Mouse (Mus musculus): ENCODE data around the gene Schip1. TPM values are rescaled to one million over a fixed set of nuclear protein-coding genes. Genes with fewer than 3 reads are reported as not detected.

Gene Schip1
- polyA plus RNA-seq, 2 experiments, result 12.1 to 18.9 TPM

DNA sequence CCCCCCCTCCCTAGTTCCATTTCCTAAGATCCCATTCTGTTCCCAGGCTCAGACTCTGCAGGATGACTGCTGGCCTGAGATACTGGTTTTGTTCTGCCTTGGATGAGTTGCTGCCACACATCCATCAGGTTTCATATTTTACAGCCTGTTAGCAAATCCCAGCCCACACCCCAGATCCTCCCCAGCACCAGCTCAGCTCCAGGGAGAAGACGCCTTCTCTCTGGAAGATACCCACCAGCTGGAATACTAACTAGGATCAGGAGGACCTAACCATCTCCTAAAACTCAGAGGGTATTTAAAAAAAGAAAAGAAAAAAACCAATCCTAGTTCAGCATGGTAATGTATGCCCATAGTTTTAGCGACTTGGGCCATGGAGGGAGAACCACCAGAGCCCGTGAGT, 585.6 kb downstream of the Schip1 start:
- Histone ChIP-seq H3K4me2 (replicated peaks; ENCODE audit: low read depth, low read length, severe bottlenecking) (no peak overlapping the region), H3K9ac (ENCODE audit: low read depth, low read length, severe bottlenecking) (no peak overlapping the region), H3K9me3 (ENCODE audit: control insufficient read depth, low read length) (no peaks in the 10 kb centered on the region), H3K27me3 (ENCODE audit: control insufficient read depth, insufficient read depth, low read length) (no peaks in the 10 kb centered on the region), H3K4me1 (ENCODE audit: control insufficient read depth, insufficient read depth, low read length) (no peaks in the 10 kb centered on the region), H3K27ac (replicated peaks; ENCODE audit: low read depth, low read length) (no peak overlapping the region), H3K36me3 (ENCODE audit: control insufficient read depth, insufficient read depth, low read length) (no peaks in the 10 kb centered on the region), H3K4me3 (replicated peaks; ENCODE audit: low read length) (no peak overlapping the region)
- 87% methylated on average over 3 of the region's 3 CpGs for WGBS
- TF ChIP-seq POLR2A (IDR thresholded peaks at IDR 0.05; ENCODE audit: borderline replicate concordance, extremely low read depth, insufficient read depth, insufficient read length), result no peak
- ATAC-seq (ENCODE audit: low FRiP score, low read depth) (no peak), DNase-seq (ENCODE audit: low spot score) (no peak)

- no peak overlapping the region for H3K9ac ChIP-seq (ENCODE audit: low read depth, low read length, severe bottlenecking)
- no peak overlapping the region for H3K4me2 ChIP-seq (replicated peaks; ENCODE audit: low read depth, low read length, severe bottlenecking)
- 86% methylated on average over 4 of the region's 4 CpGs for WGBS
- no peaks in the 10 kb centered on the region for H3K27me3 ChIP-seq (ENCODE audit: control insufficient read depth, insufficient read depth, low read length)
- DNase-seq (ENCODE audit: low spot score), result no peak
- H3K27ac ChIP-seq (replicated peaks; ENCODE audit: low read depth, low read length), result no peak overlapping the region
- no peaks in the 10 kb centered on the region for H3K9me3 ChIP-seq (ENCODE audit: control insufficient read depth, low read length)
- TF ChIP-seq POLR2A (IDR thresholded peaks at IDR 0.05; ENCODE audit: borderline replicate concordance, extremely low read depth, insufficient read depth, insufficient read length), result no peak
- ATAC-seq (ENCODE audit: low FRiP score, low read depth), result no peak
- no peaks in the 10 kb centered on the region for H3K36me3 ChIP-seq (ENCODE audit: control insufficient read depth, insufficient read depth, low read length)
- H3K4me3 ChIP-seq (replicated peaks; ENCODE audit: low read length), result no peak overlapping the region
- no peaks in the 10 kb centered on the region for H3K4me1 ChIP-seq (ENCODE audit: control insufficient read depth, insufficient read depth, low read length)
Measured at GRCm38 (mm10) chr3:68656607-68657352, 592.2 kb downstream of the Schip1 start.

DNA sequence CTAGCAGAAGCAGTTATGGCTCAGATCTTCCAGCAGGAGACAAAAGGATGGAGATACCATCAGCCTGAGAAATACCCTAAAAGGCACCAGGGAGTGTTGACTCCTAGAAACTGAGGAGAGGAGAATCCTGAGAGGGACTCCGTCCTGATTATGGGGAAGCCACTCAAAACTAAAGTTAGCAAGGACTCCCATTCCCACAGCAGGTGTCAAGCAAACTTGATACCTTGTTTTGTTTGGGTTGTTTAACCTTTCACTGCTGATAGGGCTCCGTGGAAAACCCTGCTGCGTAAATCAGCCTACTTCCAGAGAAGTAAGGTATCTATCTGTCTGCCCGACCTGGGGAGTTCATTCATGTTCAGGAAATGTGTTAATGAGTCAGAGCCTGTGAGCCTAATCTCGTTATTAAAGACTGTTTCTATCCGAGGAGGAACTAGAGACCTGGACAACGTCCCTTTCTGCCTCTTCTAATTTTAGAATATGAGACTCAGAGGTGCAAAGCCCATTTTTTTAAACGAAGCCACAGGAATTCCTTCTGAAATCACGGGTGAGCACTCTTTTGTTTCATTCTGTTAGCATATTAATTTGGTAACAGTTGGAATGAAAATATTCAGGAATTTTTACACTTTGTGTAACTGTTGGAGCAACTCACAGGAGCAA, 593.1 kb downstream of the Schip1 start:
- Histone ChIP-seq H3K27me3 (ENCODE audit: control insufficient read depth, insufficient read depth, low read length) (no peaks in the 10 kb centered on the region), H3K4me1 (ENCODE audit: control insufficient read depth, insufficient read depth, low read length) (no peaks in the 10 kb centered on the region), H3K9ac (ENCODE audit: low read depth, low read length, severe bottlenecking) (no peak overlapping the region), H3K9me3 (ENCODE audit: control insufficient read depth, low read length) (no peaks in the 10 kb centered on the region), H3K27ac (replicated peaks; ENCODE audit: low read depth, low read length) (no peak overlapping the region), H3K36me3 (ENCODE audit: control insufficient read depth, insufficient read depth, low read length) (no peaks in the 10 kb centered on the region), H3K4me3 (replicated peaks; ENCODE audit: low read length) (no peak overlapping the region), H3K4me2 (replicated peaks; ENCODE audit: low read depth, low read length, severe bottlenecking) (no peak overlapping the region)
- WGBS, result 29% methylated on average over 9 of the region's 9 CpGs
- no peak for TF ChIP-seq POLR2A (IDR thresholded peaks at IDR 0.05; ENCODE audit: borderline replicate concordance, extremely low read depth, insufficient read depth, insufficient read length)
- ATAC-seq (ENCODE audit: low FRiP score, low read depth), result no peak
- DNase-seq (ENCODE audit: low spot score), result no peak

DNA sequence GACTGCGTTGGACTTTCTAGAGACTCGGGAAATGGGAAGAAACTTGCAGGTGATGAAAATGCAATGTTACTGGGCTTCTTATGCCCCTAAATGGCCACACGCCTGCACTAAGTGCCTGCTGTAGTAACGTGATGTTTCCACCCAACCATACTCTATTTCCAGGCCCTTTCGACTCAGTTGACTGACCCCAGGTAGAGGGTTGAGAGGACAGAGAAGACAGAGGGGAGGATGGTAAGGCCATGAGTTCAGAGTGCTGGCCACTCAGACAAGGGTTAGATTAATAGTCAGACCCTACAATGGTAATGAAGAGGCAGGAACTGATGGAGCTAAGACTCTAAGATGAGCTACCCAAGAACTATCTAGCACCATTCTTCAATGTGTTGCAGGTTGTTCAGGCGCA, 595.4 kb downstream of the Schip1 start:
- no peak for TF ChIP-seq POLR2A (IDR thresholded peaks at IDR 0.05; ENCODE audit: borderline replicate concordance, extremely low read depth, insufficient read depth, insufficient read length)
- H3K9ac ChIP-seq (ENCODE audit: low read depth, low read length, severe bottlenecking), result no peak overlapping the region
- no peaks in the 10 kb centered on the region for H3K27me3 ChIP-seq (ENCODE audit: control insufficient read depth, insufficient read depth, low read length)
- H3K4me2 ChIP-seq (replicated peaks; ENCODE audit: low read depth, low read length, severe bottlenecking), result no peak overlapping the region
- no peak overlapping the region for H3K4me3 ChIP-seq (replicated peaks; ENCODE audit: low read length)
- H3K4me1 ChIP-seq (ENCODE audit: control insufficient read depth, insufficient read depth, low read length), result no peaks in the 10 kb centered on the region
- WGBS, result 92% methylated on average over 6 of the region's 6 CpGs
- no peak overlapping the region for H3K27ac ChIP-seq (replicated peaks; ENCODE audit: low read depth, low read length)
- H3K36me3 ChIP-seq (ENCODE audit: control insufficient read depth, insufficient read depth, low read length), result no peaks in the 10 kb centered on the region
- DNase-seq (ENCODE audit: low spot score) (no peak), ATAC-seq (ENCODE audit: low FRiP score, low read depth) (no peak)
- no peaks in the 10 kb centered on the region for H3K9me3 ChIP-seq (ENCODE audit: control insufficient read depth, low read length)

DNA sequence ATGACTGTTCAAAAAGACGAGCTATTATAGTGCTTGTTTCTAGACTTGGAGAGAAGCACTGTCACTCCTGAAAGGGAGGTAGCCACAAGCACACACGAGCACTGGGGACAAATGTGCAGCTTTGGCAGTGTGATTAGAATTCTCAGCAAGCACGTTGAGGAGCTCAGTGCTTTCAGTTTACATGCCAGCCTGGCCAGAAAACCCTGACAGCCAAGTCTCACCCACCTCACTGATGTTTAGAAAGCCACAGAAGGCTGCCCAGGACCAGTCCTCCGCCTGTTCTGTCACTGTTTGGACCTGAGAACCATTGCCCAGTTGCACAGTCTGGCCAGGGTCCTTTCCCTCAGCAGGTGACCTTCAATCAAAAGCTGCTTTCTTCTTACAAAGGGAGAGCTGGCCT, 595.9 kb downstream of the Schip1 start:
- no peaks in the 10 kb centered on the region for H3K27me3 ChIP-seq (ENCODE audit: control insufficient read depth, insufficient read depth, low read length)
- no peak overlapping the region for H3K27ac ChIP-seq (replicated peaks; ENCODE audit: low read depth, low read length)
- DNase-seq (ENCODE audit: low spot score), result no peak
- no peak for ATAC-seq (ENCODE audit: low FRiP score, low read depth)
- H3K9ac ChIP-seq (ENCODE audit: low read depth, low read length, severe bottlenecking), result no peak overlapping the region
- no peak overlapping the region for H3K4me3 ChIP-seq (replicated peaks; ENCODE audit: low read length)
- H3K4me2 ChIP-seq (replicated peaks; ENCODE audit: low read depth, low read length, severe bottlenecking), result no peak overlapping the region
- WGBS, result 79% methylated on average over 4 of the region's 4 CpGs
- H3K4me1 ChIP-seq (ENCODE audit: control insufficient read depth, insufficient read depth, low read length), result no peaks in the 10 kb centered on the region
- TF ChIP-seq POLR2A (IDR thresholded peaks at IDR 0.05; ENCODE audit: borderline replicate concordance, extremely low read depth, insufficient read depth, insufficient read length), result no peak
- no peaks in the 10 kb centered on the region for H3K9me3 ChIP-seq (ENCODE audit: control insufficient read depth, low read length)
- no peaks in the 10 kb centered on the region for H3K36me3 ChIP-seq (ENCODE audit: control insufficient read depth, insufficient read depth, low read length)
